Mouse (Mus musculus) megakaryocyte progenitor cell, adult 5-6 weeks (primary cell): ENCODE data around the gene Pank4. TPM values are rescaled to one million over a fixed set of nuclear protein-coding genes. Genes with fewer than 3 reads are reported as not detected.
A peak's percentile ranks its signal among the peaks of the same experiment; 100 is the strongest.

Experiments used
- ATAC-seq: replicated peaks from 2 replicates; pipeline ENCODE4 v1.8.0; 2016; ENCODE audit warnings: mild to moderate bottlenecking, moderate TSS enrichment, inconsistent platforms; ENCODE audit not compliant: poor library complexity
- total RNA-seq, 2 experiments: library from RNA; stranded (forward) in 1 of 2; stranded (reverse) in 1 of 2; fragments of 157-497, 149-512 nt in 1 of 2; fragments of 200-1000 nt in 1 of 2; gene quantifications; 2 replicates each; pipeline versions ENCODE4 v1.2.3 to v1.2.4; 2015 to 2017

The Pank4 gene
- total RNA-seq (2015) (28.0 and 43.9 TPM in 2 replicates), total RNA-seq (2017) (24.6 and 24.8 TPM in 2 replicates)

DNA sequence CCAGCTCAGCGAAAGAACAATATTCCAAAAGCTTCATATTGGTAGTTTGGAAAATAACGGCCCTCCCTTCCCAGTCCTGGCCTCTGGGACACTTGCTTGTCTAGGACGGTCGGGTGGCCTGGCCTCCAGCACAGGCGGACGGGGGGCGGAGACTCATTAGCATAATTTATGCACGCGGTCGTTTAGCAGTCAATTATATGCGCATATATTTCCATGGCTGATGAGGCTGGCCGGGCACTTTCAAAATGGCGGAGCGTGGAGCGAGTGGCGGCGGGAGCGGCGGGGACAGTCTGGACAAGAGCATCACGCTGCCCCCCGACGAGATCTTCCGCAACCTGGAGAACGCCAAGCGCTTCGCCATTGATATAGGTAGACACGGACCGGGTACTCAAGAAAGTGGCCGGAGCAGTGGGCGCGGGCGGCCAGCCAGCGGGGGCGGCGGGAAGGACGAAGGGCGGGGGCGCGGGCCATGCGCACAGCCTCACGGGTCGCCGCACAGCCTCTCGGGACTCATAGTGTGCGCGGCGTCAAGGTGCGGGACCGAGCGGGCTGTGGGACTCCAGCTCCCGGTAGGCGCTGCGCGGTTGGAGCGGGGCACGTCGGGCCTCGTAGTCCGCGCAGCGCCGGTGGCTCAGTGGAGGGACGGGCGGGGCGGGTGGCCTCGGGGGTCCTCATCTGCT is at the start of gene Pank4:
TSS of gene Pank4 (plus strand) at position 223 of the 680 bp plus-strand sequence.
- ATAC-seq: peak; percentile 69

DNA sequence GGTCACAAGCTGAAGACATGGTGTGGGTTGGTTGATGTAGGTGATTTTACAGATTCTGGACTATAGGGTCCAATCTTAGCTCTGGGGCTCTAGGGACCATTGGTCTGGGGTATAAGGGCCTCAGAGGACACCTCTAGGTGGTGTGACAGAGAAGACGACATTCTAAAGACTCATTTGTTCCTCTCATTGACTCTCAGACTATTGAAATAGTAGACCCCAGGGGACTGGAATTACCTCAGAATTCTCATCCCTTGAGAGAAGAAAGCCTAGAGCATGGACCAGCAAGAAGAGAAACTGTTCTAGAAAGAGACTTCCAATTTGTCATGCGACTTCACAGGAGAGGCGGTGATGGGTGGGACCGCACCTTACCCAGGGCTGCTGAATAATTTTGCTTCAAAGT is 49.7 kb upstream of the Pank4 start:
- no peak for ATAC-seq

DNA sequence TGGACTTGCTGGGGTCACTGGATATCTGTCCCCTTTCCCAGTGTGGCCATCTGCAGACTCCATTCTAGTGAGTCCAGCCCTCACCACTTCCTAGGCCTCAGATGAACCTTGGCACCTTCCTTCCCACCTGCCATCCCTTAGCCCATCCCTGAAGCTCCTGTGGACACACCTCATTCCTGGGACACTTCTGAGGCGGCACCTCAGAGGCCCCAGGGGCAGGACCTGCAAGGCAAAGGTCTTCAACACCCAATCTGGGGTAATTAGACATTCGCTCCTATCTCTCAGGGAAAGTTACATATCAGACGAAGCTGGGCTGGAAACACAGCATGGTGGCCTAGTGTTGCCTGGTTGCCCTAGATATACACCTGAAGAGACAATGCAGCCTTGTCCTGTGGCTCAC is 49.2 kb upstream of the Pank4 start:
- ATAC-seq: no peak

DNA sequence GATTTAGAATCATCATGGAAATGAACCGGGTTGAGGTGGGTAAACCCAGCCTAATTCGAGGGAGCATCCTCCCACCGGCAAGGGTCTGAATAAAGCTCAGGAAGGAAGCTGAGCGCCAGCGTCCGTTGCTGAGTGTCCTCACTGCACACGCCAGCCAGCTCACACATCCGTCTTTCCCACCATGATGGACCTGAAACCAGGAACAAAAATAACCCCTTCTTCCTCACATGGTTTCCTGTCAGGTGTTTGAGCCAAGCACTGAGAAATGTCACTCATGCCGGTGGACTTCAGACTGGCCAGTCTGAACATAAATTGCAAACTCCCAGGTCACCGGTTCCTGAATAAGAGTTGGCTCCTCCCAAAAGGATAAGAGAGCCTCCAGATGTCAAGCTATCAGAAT is 48.6 kb upstream of the Pank4 start:
- peak; percentile 18; the same call in 1 of the 2 replicates for ATAC-seq

DNA sequence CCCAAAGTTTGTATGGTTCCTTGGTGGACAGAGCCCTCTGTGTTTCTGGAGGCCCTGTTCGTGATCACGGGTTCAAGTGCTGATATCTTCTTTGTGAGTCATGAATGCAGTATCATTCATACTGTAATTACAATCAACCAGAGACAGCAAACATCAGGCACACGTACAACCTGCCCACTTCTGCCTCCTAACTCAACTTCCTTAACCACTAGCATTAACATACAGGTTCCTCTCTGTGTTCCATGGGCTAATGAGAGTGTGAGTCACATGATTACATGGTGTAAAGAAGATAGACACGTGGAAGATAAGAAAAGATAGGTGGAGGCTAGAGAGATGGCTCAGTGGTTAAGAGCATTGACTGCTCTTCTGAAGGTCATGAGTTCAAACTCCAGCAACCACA is 47.3 kb upstream of the Pank4 start:
- peak; percentile 36 for ATAC-seq

DNA sequence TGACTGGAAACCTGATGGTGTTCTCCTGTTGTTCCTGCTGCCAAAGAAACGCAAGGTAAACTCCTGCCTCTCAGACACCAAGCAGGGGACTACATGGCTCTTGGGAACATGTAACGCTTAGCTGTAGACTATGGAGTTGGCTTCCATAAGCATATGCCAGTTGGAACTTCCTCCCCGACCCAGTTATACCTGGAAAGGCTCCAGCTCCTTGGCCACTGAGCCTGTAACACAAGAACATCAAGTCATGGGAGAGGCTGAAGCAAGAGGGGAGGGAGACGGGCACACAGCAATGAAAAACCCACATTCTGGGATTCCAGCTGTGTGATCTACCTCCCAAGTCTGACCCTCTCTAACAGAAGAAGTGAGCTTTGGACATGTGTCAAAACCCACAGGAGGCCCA is 41.6 kb upstream of the Pank4 start:
- ATAC-seq: no peak

DNA sequence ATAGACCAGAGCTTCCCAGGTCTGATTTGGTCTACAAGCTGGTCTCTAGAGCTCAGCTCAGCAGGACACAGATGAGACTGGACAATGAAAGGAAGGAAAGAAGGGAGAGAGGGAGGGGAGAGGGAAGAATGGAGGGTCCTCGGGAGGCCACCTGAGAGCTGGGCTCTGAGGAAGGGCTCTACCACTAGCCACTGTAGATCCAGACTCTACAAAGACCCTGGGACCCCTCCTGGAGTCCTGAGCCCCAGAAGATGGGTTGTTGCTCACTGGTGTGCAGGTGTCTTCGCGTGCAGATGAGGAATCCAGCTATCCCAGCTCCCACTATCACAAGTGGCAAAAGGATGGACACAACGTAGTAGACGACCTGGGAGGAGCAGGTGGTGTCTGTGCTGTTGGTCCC is 41.0 kb upstream of the Pank4 start:
- ATAC-seq: no peak

DNA sequence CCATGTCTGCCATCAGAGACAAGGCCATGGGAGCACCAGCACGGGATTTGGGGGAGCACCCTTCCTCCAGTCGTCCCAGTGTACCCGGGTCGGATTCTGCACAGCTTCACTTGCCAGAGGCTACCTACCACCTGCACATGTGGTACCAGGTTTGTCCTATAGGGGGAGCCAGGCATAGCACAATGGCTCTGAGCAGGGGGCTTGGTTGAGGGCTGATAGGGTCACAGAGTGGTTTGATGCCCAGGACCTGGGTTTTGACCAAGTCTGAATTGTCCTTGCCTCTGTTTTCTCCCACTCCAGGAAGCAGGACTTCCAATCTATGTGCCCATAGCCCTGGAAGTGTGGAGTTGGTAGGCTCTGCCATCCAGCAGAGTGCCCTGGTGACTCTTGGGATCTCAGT is 38.5 kb upstream of the Pank4 start:
- no peak for ATAC-seq

DNA sequence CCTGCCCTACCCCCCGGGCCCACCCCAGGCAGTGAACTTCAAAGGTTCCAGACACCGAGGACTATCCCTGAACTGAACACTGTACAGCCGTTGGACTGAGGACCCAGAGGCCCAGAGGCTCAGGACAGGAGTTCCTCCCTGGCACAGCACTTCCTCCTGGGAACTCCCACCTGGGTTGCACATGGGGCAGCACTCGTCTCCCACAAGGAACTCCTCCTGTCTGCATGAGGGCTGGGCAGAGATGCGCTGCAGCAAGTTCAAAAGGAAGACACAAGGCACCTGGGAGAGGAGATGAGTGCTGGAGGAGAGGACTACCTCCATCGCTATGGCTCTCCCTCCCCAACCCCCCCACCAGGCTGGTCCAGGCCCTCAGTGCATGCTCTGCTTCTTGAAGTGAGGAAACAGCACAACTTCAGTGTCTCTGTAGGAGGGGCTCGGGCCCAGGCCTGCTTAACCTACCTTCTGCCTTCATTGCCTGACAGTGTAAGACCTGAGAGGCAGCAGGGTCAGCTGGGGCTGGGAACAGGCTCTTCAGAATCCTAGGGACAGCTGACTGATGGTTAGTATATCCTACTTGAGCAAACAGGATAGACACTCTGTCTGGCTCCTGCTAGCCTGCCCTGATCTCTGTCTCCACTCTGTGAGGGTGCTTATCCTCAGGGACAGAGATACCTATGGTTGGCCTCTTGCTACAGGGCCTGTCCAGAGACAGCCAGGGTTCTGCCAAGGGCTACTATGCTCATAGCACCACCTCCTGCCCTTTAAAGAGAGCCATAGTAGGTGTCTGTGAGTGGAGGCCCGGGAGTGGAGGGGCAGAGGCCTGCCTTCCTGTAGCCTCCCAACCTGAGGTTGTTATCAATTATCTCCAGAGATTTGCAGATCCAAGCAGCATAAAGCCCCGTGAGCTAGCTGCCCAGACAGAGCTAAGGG is 36.7 kb upstream of the Pank4 start:
- no peak for ATAC-seq

DNA sequence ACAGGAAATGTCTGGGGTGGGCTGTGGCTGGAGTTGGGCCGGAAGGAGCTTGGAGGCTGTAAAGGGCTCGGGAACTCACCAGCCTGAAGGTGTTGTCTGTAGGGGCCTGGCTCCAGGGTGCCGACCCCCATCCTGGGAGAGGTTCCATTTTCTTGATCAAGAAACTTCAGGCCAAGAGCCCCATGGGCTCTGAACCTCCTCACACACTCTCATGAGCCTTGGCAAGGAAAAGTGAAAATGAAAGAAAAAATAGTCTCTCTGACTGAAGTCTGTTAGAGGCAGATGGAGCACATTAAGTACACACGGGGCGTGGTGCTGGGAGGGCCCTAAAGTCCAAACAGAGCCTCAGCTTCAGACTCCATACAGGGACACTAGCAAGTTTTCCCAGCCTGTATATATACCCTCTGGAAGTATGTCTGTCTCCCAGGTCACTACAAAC is 36.0 kb upstream of the Pank4 start:
- ATAC-seq: peak; percentile 38

DNA sequence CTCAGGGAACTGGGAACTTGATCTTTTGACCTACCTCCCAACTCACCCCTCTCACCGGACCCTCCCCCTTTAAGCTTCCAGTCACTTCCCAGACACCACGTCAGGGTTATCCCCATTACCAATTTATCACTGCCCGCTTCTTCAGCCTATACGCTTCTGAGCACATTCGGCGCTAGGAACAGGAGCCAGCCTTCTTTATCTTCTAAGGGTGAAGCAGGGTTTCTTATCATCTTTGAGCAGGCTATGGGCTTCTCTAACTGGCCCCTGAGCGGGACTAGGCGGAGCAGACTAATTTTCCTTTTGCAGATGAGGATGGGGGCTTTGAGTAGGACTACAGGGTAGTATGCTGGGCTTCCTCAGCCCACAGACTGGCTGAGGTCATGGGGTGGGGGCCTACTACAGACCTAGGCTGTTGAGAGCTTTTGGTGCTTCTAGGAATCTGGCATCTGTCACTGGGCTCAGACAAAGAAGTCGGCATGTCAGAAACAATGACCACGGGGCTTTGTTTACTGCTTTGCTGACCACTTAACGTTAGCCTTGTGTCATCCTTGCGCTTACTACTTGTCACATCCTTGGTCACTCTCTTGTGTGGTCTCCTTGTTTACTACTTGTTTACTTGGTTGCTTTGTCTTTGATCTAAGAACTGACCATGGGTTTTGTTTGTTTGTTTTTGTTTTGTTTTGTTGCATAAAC is 35.4 kb upstream of the Pank4 start, which contains the start of gene Tnfrsf14:
TSS of gene Tnfrsf14 (minus strand) at position 169 of the 693 bp plus-strand sequence.
- ATAC-seq: peak; percentile 59

DNA sequence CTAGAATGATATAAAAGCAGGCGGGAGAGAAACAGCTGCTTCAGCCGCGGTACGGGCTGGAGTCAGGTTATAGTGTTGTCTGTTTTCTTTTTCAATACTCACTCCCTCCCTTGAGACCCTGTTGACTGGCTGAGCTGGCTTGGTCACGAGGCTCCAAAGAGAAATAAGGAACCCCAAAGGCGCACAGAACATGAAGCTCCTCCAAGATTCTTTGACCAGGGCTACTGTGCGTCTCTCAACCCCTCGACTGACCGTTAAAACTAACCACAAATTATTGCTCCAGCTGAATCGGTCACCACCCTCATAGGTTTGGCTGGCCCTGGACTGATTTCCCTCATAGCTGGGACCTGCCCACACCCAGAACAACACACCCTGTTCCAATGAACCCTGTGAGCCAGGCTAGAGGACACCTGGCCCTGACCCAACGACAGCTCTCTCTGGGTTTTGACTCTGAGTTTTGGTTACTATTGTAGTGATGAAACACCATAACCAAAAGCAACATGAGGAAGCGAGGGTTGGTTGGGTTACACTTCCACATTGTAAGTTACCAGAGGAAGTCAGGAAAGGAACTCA is 34.7 kb upstream of the Pank4 start:
- peak; percentile 68 for ATAC-seq

DNA sequence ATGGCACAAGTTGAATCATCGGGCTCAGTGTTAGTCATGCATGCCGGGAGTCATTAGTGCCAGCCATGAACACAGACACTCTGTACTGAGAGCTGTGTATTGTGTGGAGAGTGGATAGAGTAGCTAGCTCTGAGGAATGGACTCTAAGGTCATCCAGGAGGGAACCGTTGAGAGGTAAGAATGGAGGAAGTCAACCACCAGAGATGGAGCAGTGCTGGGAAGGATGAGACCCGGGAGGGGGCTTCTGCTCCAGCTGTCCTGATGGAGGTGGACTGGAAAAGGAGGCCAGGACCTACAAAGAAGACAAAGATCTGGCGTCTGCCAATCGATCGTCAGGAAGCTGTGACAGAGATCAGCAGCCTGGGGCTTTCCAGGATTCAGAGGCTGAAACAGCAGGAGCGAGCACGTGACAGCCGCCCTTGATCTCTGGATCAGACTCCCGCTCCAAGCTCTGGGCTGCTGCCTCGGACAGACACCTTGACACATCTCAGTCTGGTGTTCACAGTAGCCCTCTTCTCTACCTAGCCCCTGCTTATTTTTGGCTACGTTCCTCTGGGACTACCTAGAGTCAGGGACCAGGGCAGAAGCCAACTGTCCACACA is 30.5 kb upstream of the Pank4 start:
- ATAC-seq: no peak

DNA sequence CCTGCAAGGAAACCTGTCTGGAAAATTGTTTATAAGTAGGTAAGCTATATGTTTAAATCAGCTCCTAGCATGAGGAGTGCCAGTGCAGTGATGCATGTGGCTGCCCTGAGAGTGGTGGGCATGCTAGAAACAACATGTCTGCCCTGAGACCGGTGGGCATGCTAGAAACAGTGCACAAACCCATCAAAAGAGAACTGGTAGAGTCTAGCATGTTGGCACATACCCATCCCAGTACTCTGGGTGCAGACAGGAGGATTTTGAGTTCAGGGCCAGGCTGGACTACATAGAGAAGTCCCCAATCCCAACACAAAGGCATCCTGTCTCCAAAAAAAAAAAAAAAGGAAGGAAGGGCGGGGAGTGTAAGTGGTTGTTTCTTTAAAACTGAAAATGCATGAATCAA is 29.1 kb upstream of the Pank4 start:
- ATAC-seq: peak; percentile 35

DNA sequence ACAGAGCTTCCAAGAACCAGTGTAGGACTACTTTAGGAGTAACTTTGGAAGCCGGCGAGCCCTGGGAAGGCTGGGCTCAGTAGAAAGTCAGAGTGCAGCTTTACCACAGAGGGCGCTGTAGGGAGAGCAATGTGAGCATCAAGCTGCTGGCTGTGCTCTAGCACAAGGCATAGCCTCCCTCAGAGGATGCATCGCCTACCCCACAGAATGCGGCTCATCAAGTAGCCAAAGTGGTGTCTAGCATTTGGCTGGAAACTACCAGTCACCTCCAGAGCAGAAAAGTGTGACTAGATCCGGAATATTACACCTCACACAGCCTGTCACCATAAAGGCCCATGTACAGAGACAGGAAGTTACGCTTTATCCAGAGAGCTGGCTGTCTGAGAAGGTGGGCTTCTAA is 28.1 kb upstream of the Pank4 start:
- peak; percentile 45 for ATAC-seq

DNA sequence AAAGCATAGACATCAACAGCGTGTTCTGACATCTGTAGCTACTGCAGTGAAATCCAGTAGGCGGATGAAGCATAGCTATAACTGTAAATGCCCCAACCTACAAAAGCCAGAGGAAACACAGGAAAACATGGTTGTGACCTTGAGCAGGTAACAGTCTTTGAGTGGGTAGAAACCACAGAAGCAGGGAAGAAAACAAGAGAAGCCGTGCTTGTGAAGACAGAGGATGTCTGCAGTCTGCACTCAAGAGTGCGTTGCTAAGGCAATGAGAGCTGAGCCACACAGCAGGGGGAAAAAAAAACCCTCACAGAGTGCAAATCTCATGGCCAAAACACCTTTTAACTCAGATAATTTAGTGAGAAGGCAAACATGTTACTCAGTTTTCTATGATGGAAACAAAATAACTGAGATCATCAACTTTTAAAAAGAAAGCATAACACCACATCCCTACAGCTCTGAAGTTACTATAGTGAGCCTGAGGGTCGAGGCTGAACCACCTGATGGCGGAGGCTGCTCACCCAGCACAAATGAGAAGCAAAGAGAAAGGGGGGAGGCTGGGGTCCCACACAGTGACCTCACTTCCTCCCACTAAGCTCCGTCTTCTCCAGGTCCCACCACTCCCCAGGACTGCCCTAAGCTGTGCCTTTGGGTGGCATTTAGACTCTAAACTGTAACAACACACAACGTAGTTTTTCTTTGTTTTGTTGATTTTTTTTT is 27.2 kb upstream of the Pank4 start:
- no peak for ATAC-seq

DNA sequence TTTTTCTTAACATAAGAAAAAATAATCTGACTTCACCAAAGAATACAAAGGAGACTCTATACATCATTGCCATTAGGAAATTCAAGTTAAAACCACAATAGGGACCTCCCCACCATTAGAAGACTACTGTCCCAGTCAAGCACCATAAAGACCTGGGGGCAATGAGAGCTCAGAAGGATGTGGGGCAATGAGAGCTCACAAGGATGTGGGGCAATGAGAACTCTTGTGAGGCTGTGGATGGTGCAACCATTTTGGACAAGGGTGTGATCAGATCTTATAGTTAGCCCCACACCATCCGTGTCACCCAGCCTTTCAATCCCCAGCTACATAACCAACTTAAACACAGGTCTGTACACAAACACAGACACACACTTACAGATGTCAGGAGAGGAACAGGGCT is 26.2 kb upstream of the Pank4 start:
- ATAC-seq: peak; percentile 85

DNA sequence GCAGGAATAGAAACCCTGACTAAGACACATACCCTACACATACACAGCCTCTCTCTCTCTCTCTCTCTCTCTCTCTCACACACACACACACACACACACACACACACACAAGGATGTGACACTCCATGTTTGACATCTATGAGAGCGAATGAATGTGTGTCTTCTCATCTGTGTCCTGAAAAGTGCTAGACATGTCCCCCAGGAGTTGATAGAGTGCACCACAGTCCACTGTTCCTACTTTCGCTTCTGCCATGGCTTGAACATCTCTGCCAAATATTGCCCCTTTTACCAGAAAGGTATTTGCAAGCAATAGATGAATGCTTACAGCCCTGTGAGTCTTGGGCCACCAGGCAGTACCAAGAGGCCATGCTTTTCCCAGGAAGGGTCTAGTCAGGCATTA is 23.8 kb upstream of the Pank4 start:
- no peak for ATAC-seq

DNA sequence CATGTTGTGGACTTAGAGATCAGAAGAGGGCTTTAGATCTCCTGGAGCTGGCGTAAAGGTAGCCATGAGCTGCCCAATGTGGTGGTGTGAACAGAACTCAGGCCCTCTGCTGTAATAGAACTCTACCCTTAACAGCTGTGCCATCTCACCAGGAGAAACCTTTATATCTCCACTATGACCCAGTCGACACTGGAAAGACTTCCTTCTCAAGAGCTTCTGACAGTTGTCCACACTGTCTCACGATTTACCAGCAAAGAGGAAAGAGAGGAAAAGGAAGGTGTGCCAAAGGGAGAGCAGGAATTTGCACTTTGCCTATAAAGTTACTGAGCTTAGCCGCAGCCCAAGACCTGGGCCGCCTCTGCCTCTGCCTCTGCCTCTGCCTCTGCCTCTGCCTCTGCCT is 22.1 kb upstream of the Pank4 start:
- ATAC-seq: no peak
